17 mouse cellular contexts compared by ENCODE assay signal in genomic region chr4:56597931-56598330, GRCm38 (mm10).
DNase-seq lines count a peak whose midpoint lies in the region; ATAC-seq and TF ChIP-seq lines count a peak whose summit lies in the region.
"Had no signal": no experiment of that assay in that cellular context is flagged by ENCODE, and none has a peak within 500 bp of the region (broad histone marks: within the 10 kb centered on the region; RNA-seq: fewer than 3 reads in every experiment).

No protein-coding gene starts in this region.

- peak; percentile 54; the same call in 1 of the 2 replicates for ATAC-seq in forebrain, postnatal 0 days
- ATAC-seq in forebrain, embryonic 11.5 days (replicated peaks; ENCODE audit: low FRiP score), result no peak
- ATAC-seq: hindbrain, embryonic 16.5 days; intestine, postnatal 0 days had no signal

- no peak overlapping the region for H3K27ac ChIP-seq in forebrain, postnatal 0 days (ENCODE audit: low read depth, low read length)
- H3K27ac ChIP-seq in forebrain, embryonic 11.5 days (ENCODE audit: low read depth, low read length), result no peak overlapping the region
- H3K27ac ChIP-seq in layer of hippocampus, adult 2 months, result no peak overlapping the region
- H3K27ac ChIP-seq: lung, embryonic 15.5 days; neural tube, embryonic 13.5 days had no signal

- peak; percentile 44 for DNase-seq in forebrain, postnatal 0 days
- DNase-seq in forebrain, embryonic 11.5 days (ENCODE audit: low spot score), result no peak
- DNase-seq in layer of hippocampus, adult 2 months (ENCODE audit: low spot score in 2 of 2), result no peak
- DNase-seq in layer of hippocampus, postnatal 10 days (ENCODE audit: low spot score in 2 of 2), result no peak
- peak; percentile 56 for DNase-seq in 3T3-L1 (ENCODE audit: low read depth, low spot score)
- DNase-seq in NIH3T3 (ENCODE audit: low read depth), result peak; percentile 73
- DNase-seq in natural killer cell, adult 2 months (ENCODE audit: low spot score in 2 of 2), result no peak
- DNase-seq in kidney, postnatal 4 days, result no peak
- DNase-seq: adrenal gland, postnatal 10 days; cerebellum, adult 2 months; heart, postnatal 36 days; kidney, postnatal 25 days; liver had no signal

- no peaks in the 10 kb centered on the region for H3K9me3 ChIP-seq in forebrain, postnatal 0 days (ENCODE audit: low read length)
- no peaks in the 10 kb centered on the region for H3K9me3 ChIP-seq in forebrain, embryonic 11.5 days (ENCODE audit: control insufficient read depth, low read length)
- H3K9me3 ChIP-seq: lung, embryonic 15.5 days; neural tube, embryonic 13.5 days had no signal

- H3K27me3 ChIP-seq in forebrain, postnatal 0 days (ENCODE audit: insufficient read depth, low read length), result no peaks in the 10 kb centered on the region
- no peaks in the 10 kb centered on the region for H3K27me3 ChIP-seq in forebrain, embryonic 11.5 days (ENCODE audit: control insufficient read depth, insufficient read depth, low read length)
- H3K27me3 ChIP-seq: lung, embryonic 15.5 days; neural tube, embryonic 13.5 days had no signal

- peak; percentile 31; the same call in 1 of the 2 replicates for TF ChIP-seq CTCF in forebrain, postnatal 0 days (IDR thresholded peaks at IDR 0.05; ENCODE audit: low read depth)
- TF ChIP-seq CTCF in layer of hippocampus, adult 2 months (conservative IDR thresholded peaks at IDR 0.05), result peak; percentile 36

- no peaks in the 10 kb centered on the region for H3K4me1 ChIP-seq in forebrain, postnatal 0 days (ENCODE audit: insufficient read depth)
- no peaks in the 10 kb centered on the region for H3K4me1 ChIP-seq in forebrain, embryonic 11.5 days (replicated peaks; ENCODE audit: control insufficient read depth, insufficient read depth, low read length)
- H3K4me1 ChIP-seq: lung, embryonic 15.5 days; neural tube, embryonic 13.5 days had no signal

- H3K4me3 ChIP-seq in forebrain, postnatal 0 days (ENCODE audit: low read depth, low read length), result no peak overlapping the region
- no peak overlapping the region for H3K4me3 ChIP-seq in forebrain, embryonic 11.5 days (ENCODE audit: low read depth, low read length)
- no peak overlapping the region for H3K4me3 ChIP-seq in layer of hippocampus, adult 2 months
- H3K4me3 ChIP-seq: lung, embryonic 15.5 days; neural tube, embryonic 13.5 days had no signal

- H3K9ac ChIP-seq in forebrain, postnatal 0 days, result no peak overlapping the region
- H3K9ac ChIP-seq in forebrain, embryonic 11.5 days (ENCODE audit: low read length), result no peak overlapping the region
- H3K9ac ChIP-seq: lung, embryonic 15.5 days; neural tube, embryonic 13.5 days had no signal

- no peaks in the 10 kb centered on the region for H3K36me3 ChIP-seq in forebrain, postnatal 0 days (ENCODE audit: insufficient read depth)
- no peaks in the 10 kb centered on the region for H3K36me3 ChIP-seq in forebrain, embryonic 11.5 days (ENCODE audit: control insufficient read depth, insufficient read depth, low read length)
- H3K36me3 ChIP-seq: lung, embryonic 15.5 days; neural tube, embryonic 13.5 days had no signal

- H3K4me2 ChIP-seq in forebrain, postnatal 0 days (ENCODE audit: low read depth), result no peak overlapping the region
- no peak overlapping the region for H3K4me2 ChIP-seq in forebrain, embryonic 11.5 days (ENCODE audit: low read depth, low read length, severe bottlenecking)
- H3K4me2 ChIP-seq: lung, embryonic 15.5 days; neural tube, embryonic 13.5 days had no signal

Comparison
In these comparisons a context has a peak if more than half of its experiments do, and no peak if none do; other contexts are left out.
1. DNase-seq: peak in forebrain, postnatal 0 days (single experiment), 3T3-L1 (single experiment) and NIH3T3 (single experiment); none in forebrain, embryonic 11.5 days (single experiment), layer of hippocampus, adult 2 months (0 of 2), layer of hippocampus, postnatal 10 days (0 of 2), natural killer cell, adult 2 months (0 of 2) and kidney, postnatal 4 days (0 of 2).